Mouse (Mus musculus): ENCODE results near the gene Hs3st6.

DNA sequence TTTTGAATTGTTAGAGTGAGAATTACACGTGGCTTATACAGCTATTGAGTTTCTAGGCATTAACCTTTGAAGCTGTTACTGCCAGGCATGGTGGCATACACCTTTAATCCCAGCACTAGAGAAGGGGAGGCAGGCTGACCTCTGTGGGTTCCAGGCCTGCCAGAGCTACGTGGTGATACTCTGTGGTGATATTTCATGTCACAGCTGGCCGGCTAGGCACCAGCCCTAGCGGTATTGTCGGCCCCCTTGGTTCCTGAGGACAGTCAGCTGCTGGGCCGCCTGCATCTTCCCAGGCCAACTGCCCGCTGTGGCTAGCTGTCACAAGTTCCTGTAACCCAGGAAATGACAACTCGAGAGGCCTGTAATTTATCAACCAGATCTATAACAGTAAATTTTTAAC, 39.4 kb downstream of the Hs3st6 start:
- no peak for TF ChIP-seq POLR2A (IDR thresholded peaks at IDR 0.05; ENCODE audit: insufficient read depth, low read length)
- no peak for TF ChIP-seq EP300 (IDR thresholded peaks at IDR 0.05; ENCODE audit: insufficient read depth, low read depth, low read length)
- TF ChIP-seq CTCF (IDR thresholded peaks at IDR 0.05; ENCODE audit: low read depth, low read length) = no peak
